Mouse (Mus musculus) small intestine, adult 2 months (tissue): ENCODE results near the gene Etnk2.

Experiments used
- CTCF ChIP-seq: fragments of 200-500 bp; IDR thresholded peaks from 2 replicates; pipeline ENCODE4 v1.5.1; 2012; ENCODE audit warnings: low read depth, mild to moderate bottlenecking, control low read depth, inconsistent platforms, low read length, moderate library complexity, mixed read lengths; ENCODE audit not compliant: insufficient replicate concordance, insufficient read length; ENCODE audit errors: extremely low read depth
- POLR2A ChIP-seq: fragments of 200-500 bp; IDR thresholded peaks from 2 replicates; pipeline ENCODE4 v1.6.1; 2012; ENCODE audit warnings: low read depth, mild to moderate bottlenecking, control low read depth, inconsistent platforms, low read length, moderate library complexity

GRCm38 (mm10) chr1:133379254-133379985 is 16.0 kb downstream of the Etnk2 start:
- TF ChIP-seq CTCF (no peak), POLR2A (no peak)
